Mouse (Mus musculus) stomach, postnatal 0 days (tissue): Measurements from ENCODE around the gene 4930544G11Rik. TPM values are rescaled to one million over a fixed set of nuclear protein-coding genes. Genes with fewer than 3 reads are reported as not detected.

Experiments used
- ATAC-seq: fragments of 200-750 bp; cut with Nextera tagmentation; 2 replicates; pipeline ENCODE4 v1.8.0; 2017; ENCODE audit not compliant: low FRiP score, low TSS enrichment
- DNase-seq: peaks from one replicate; pipeline ENCODE4 v3.0.0-alpha.2; 2016; ENCODE audit warnings: low spot score
- H3K27ac ChIP-seq: fragments of 300-500 bp; sonication (generic); replicated peaks from 2 replicates; pipeline ENCODE4 v1.5.1; 2014; ENCODE audit warnings: mild to moderate bottlenecking, control low read depth
- H3K27me3 ChIP-seq: fragments of 300-500 bp; sonication (generic); 2 replicates; pipeline ENCODE4 v1.6.1; 2014; ENCODE audit warnings: low read length; ENCODE audit not compliant: control insufficient read depth, insufficient read depth
- H3K36me3 ChIP-seq: fragments of 300-500 bp; sonication (generic); 2 replicates; pipeline ENCODE4 v1.6.1; 2014; ENCODE audit warnings: low read length, mixed read lengths; ENCODE audit not compliant: control insufficient read depth, insufficient read depth
- H3K4me1 ChIP-seq: fragments of 300-500 bp; sonication (generic); replicated peaks from 2 replicates; pipeline ENCODE4 v1.6.1; 2014; ENCODE audit warnings: antibody characterized with exemption; ENCODE audit not compliant: control insufficient read depth, insufficient read depth
- H3K4me2 ChIP-seq: fragments of 300-500 bp; sonication (generic); replicated peaks from 2 replicates; pipeline ENCODE4 v1.6.1; 2014; ENCODE audit warnings: low read depth, mild to moderate bottlenecking, control low read depth, moderate library complexity
- H3K4me3 ChIP-seq: fragments of 300-500 bp; sonication (generic); 2 replicates; pipeline ENCODE4 v1.5.1; 2014; ENCODE audit warnings: low read depth, low read length, control low read depth
- H3K9ac ChIP-seq: fragments of 300-500 bp; sonication (generic); 2 replicates; pipeline ENCODE4 v1.6.1; 2014; ENCODE audit warnings: mild to moderate bottlenecking, low read length, control low read depth, mixed read lengths
- H3K9me3 ChIP-seq: fragments of 300-500 bp; sonication (generic); 2 replicates; pipeline ENCODE4 v1.6.1; 2016; ENCODE audit warnings: low read length; ENCODE audit not compliant: control insufficient read depth
- CTCF ChIP-seq: IDR thresholded peaks from 2 replicates; pipeline ENCODE4 v1.5.1; 2016; ENCODE audit warnings: antibody characterized with exemption, low read depth, mild to moderate bottlenecking, moderate library complexity
- EP300 ChIP-seq: optimal IDR thresholded peaks from 2 replicates; pipeline ENCODE3; 2016; ENCODE audit warnings: antibody characterized with exemption
- WGBS: fragments of 180-500 bp; shearing (Covaris S2); extraction: QIAGEN DNeasy Blood & Tissue Kit; methylation state at CpG from one replicate; pipeline ENCODE4 v1.1.7; 2014; 5-methylcytosine and 5-hydroxymethylcytosine counted together
- polyA plus RNA-seq: library from polyadenylated mRNA; unstranded; fragments of >200 nt; fragmentation: Nextera tagmentation; extraction: Ambion mirVana; gene quantifications from 2 replicates; pipeline ENCODE4 v1.2.1, GENCODE M21; 2015

Gene 4930544G11Rik
- polyA plus RNA-seq, 1 experiment from 2014 or later: not detected

- no peak overlapping the region for H3K27ac ChIP-seq
- TF ChIP-seq EP300 (no peak), CTCF (no peak)
- no peak for ATAC-seq
- no peak overlapping the region for H3K9ac ChIP-seq
- no peak overlapping the region for H3K4me2 ChIP-seq
- no peak overlapping the region for H3K4me3 ChIP-seq
- no peaks in the 10 kb centered on the region for H3K36me3 ChIP-seq
- WGBS: 81% methylated on average over 9 of the region's 9 CpGs
- H3K4me1 ChIP-seq: no peaks in the 10 kb centered on the region
- DNase-seq: no peak
- H3K9me3 ChIP-seq: no peaks in the 10 kb centered on the region
- H3K27me3 ChIP-seq: no peaks in the 10 kb centered on the region
Measured at GRCm38 (mm10) chr6:65970410-65970809, 18.0 kb downstream of the 4930544G11Rik start.

GRCm38 (mm10) chr6:65992081-65992480 lies 39.7 kb downstream of the 4930544G11Rik start:
- Histone ChIP-seq H3K27ac (no peak overlapping the region), H3K4me2 (no peak overlapping the region), H3K9ac (no peak overlapping the region), H3K4me3 (no peak overlapping the region), H3K36me3 (no peaks in the 10 kb centered on the region), H3K4me1 (no peaks in the 10 kb centered on the region), H3K9me3 (no peaks in the 10 kb centered on the region), H3K27me3 (no peaks in the 10 kb centered on the region)
- no peak for DNase-seq
- 79% methylated on average over 3 of the region's 3 CpGs for WGBS
- TF ChIP-seq CTCF: no peak
- TF ChIP-seq EP300: no peak
- ATAC-seq: no peak

- Histone ChIP-seq H3K9me3 (no peaks in the 10 kb centered on the region), H3K4me3 (no peak overlapping the region), H3K9ac (no peak overlapping the region), H3K27me3 (no peaks in the 10 kb centered on the region), H3K4me2 (no peak overlapping the region), H3K27ac (no peak overlapping the region), H3K4me1 (no peaks in the 10 kb centered on the region), H3K36me3 (no peaks in the 10 kb centered on the region)
- TF ChIP-seq CTCF (no peak), EP300 (no peak)
- ATAC-seq (no peak), DNase-seq (no peak)
Measured at GRCm38 (mm10) chr6:65998343-65998742, 45.9 kb downstream of the 4930544G11Rik start.

Other genes starting within 250 kb of the 4930544G11Rik start
- 7.2 and 7.3 TPM in 2 replicates for gene Prdm5, start 173.6 kb upstream of the 4930544G11Rik start, polyA plus RNA-seq